Comparison of ENCODE assay signal across 20 mouse cellular contexts in the genomic region with DNA sequence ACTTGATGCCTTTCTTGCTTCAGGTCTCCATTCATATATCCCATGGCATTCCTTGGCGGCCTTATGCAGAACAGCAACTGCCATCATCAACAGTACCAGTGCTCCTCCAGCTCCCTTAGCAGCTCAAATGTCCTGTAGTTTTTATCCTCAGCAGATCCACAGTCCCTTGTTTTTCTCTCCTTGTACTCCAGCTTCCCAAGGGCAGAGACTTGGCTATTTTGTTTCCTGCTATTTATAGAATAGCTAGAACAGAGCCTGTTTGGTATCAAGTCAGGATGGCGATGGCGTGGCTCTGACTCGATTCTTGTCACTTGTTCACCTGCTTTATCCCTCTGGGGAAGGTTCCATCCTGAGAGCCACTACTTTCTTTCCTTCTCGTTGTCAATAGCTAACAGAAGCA. TPM values are rescaled to one million over a fixed set of nuclear protein-coding genes. Genes with fewer than 3 reads are reported as not detected.
DNase-seq lines count a peak whose midpoint lies in the region; ATAC-seq and TF ChIP-seq lines count a peak whose summit lies in the region.
"Had no signal": no experiment of that assay in that cellular context is flagged by ENCODE, and none has a peak within 500 bp of the region (broad histone marks: within the 10 kb centered on the region; RNA-seq: fewer than 3 reads in every experiment).

No protein-coding gene starts in this region.

- H3K4me1 ChIP-seq in heart, embryonic 10.5 days, result peaks cover 35% of the 10 kb centered on the region
- H3K4me1 ChIP-seq in heart, embryonic 15.5 days (replicated peaks), result peaks cover 37% of the 10 kb centered on the region
- H3K4me1 ChIP-seq in kidney, embryonic 15.5 days, result peaks cover 17% of the 10 kb centered on the region

- no peaks in the 10 kb centered on the region for H3K27me3 ChIP-seq in heart, embryonic 10.5 days (ENCODE audit: insufficient read depth, poor library complexity, severe bottlenecking)
- H3K27me3 ChIP-seq in heart, embryonic 15.5 days, result no peaks in the 10 kb centered on the region
- no peaks in the 10 kb centered on the region for H3K27me3 ChIP-seq in kidney, embryonic 15.5 days
- H3K27me3 ChIP-seq: embryonic facial prominence, embryonic 12.5 days; forebrain, embryonic 15.5 days; intestine, embryonic 15.5 days had no signal

- H3K4me2 ChIP-seq in heart, embryonic 15.5 days, result no peak overlapping the region
- H3K4me2 ChIP-seq in kidney, embryonic 15.5 days, result no peak overlapping the region
- H3K4me2 ChIP-seq: embryonic facial prominence, embryonic 12.5 days; forebrain, embryonic 15.5 days; hindbrain, embryonic 14.5 days; intestine, embryonic 15.5 days had no signal

- no peak for TF ChIP-seq CTCF in gastrocnemius, adult 2 months (IDR thresholded peaks at IDR 0.05)
- no peak for TF ChIP-seq CTCF in left cerebral cortex, adult 2 months (IDR thresholded peaks at IDR 0.05)

- H3K9me3 ChIP-seq in heart, embryonic 10.5 days, result no peaks in the 10 kb centered on the region
- no peaks in the 10 kb centered on the region for H3K9me3 ChIP-seq in heart, embryonic 15.5 days (replicated peaks)
- no peaks in the 10 kb centered on the region for H3K9me3 ChIP-seq in kidney, embryonic 15.5 days (replicated peaks)
- H3K9me3 ChIP-seq: embryonic facial prominence, embryonic 12.5 days; forebrain, embryonic 15.5 days; G1E; intestine, embryonic 15.5 days had no signal

- peak overlapping the region; percentile 40 for H3K4me3 ChIP-seq in gastrocnemius, adult 2 months
- no peak overlapping the region for H3K4me3 ChIP-seq in heart, embryonic 10.5 days
- no peak overlapping the region for H3K4me3 ChIP-seq in heart, embryonic 15.5 days
- no peak overlapping the region for H3K4me3 ChIP-seq in left cerebral cortex, adult 2 months
- no peak overlapping the region for H3K4me3 ChIP-seq in kidney, embryonic 15.5 days (replicated peaks)
- H3K4me3 ChIP-seq: embryonic facial prominence, embryonic 12.5 days; forebrain, embryonic 15.5 days; intestine, embryonic 15.5 days had no signal

- H3K9ac ChIP-seq in heart, embryonic 15.5 days, result no peak overlapping the region
- no peak overlapping the region for H3K9ac ChIP-seq in kidney, embryonic 15.5 days
- H3K9ac ChIP-seq: embryonic facial prominence, embryonic 12.5 days; forebrain, embryonic 15.5 days; hindbrain, embryonic 14.5 days; intestine, embryonic 15.5 days had no signal

- 61% methylated on average over 5 of the region's 5 CpGs for WGBS in heart, embryonic 10.5 days
- 61% methylated on average over 5 of the region's 5 CpGs for WGBS in heart, embryonic 15.5 days
- WGBS in kidney, embryonic 15.5 days, result 90% methylated on average over 5 of the region's 5 CpGs

- peak overlapping the region; percentile 77 for H3K27ac ChIP-seq in gastrocnemius, adult 2 months
- peak overlapping the region; percentile 79 for H3K27ac ChIP-seq in heart, embryonic 10.5 days
- peak overlapping the region; percentile 65 for H3K27ac ChIP-seq in heart, embryonic 15.5 days
- H3K27ac ChIP-seq in left cerebral cortex, adult 2 months, result no peak overlapping the region
- no peak overlapping the region for H3K27ac ChIP-seq in kidney, embryonic 15.5 days
- H3K27ac ChIP-seq: embryonic facial prominence, embryonic 12.5 days; forebrain, embryonic 15.5 days; hindbrain, embryonic 14.5 days; intestine, embryonic 15.5 days had no signal

- H3K36me3 ChIP-seq in heart, embryonic 10.5 days, result no peaks in the 10 kb centered on the region
- no peaks in the 10 kb centered on the region for H3K36me3 ChIP-seq in heart, embryonic 15.5 days
- H3K36me3 ChIP-seq in kidney, embryonic 15.5 days, result no peaks in the 10 kb centered on the region
- H3K36me3 ChIP-seq: embryonic facial prominence, embryonic 12.5 days; forebrain, embryonic 15.5 days; G1E; intestine, embryonic 15.5 days had no signal

- intact Hi-C loops in gastrocnemius, adult 2 months (cut with DNase I), result loop anchor here (5.0 kb wide), 1 partner anchor 40 kb away; the partner anchor contains the start of gene Ranbp9
- intact Hi-C loops in gastrocnemius, postnatal 14 days (cut with DNase I; ENCODE audit: low total_unique reads), result no loop called here
- intact Hi-C loops in left cerebral cortex, adult 2 months (cut with DNase I), result no loop called here

- DNase-seq in gastrocnemius, adult 2 months, result no peak
- no peak for DNase-seq in gastrocnemius, postnatal 14 days
- no peak for DNase-seq in heart, embryonic 10.5 days (ENCODE audit: low spot score)
- DNase-seq in heart, adult 9 months (ENCODE audit: low spot score in 2 of 2), result no peak
- DNase-seq in left cerebral cortex, adult 2 months (ENCODE audit: extremely low spot score in 1 of 2, low spot score in 2 of 2), result no peak
- DNase-seq: adrenal gland, adult 8-10 months; B cell, adult 2 months; cerebellum, adult 11-12 months; cerebellum, adult 9-10 months; cerebellum, postnatal 25 days; gastrocnemius, postnatal 10 days; kidney, adult 18-20 months had no signal

- no peak for ATAC-seq in heart, embryonic 15.5 days (replicated peaks; ENCODE audit: insufficient number of reproducible peaks, insufficient read depth, low FRiP score, low read depth)
- no peak for ATAC-seq in kidney, embryonic 15.5 days (replicated peaks; ENCODE audit: low FRiP score)
- ATAC-seq: CD4-positive, CD25-positive, alpha-beta regulatory T cell, adult 4 months; forebrain, embryonic 15.5 days; intestine, embryonic 15.5 days had no signal

RNA-seq across cellular contexts. Expression of gene Mcur1, which starts 38.1 kb away (rescaled TPM):
- total RNA-seq in gastrocnemius, adult 2 months (2021), result 10 to 100 TPM; 30.4 to 36.1 TPM
- 10 to 100 TPM; 21.1 to 21.8 TPM for total RNA-seq in gastrocnemius, postnatal 14 days (2021)
- polyA plus RNA-seq in heart, embryonic 10.5 days (2016; fragmentation: Nextera tagmentation; extraction: Ambion mirVana), result 13.6 and 15.2 TPM in 2 replicates
- polyA plus RNA-seq in heart, embryonic 15.5 days (2015; fragmentation: Nextera tagmentation; extraction: Ambion mirVana), result 17.2 and 17.3 TPM in 2 replicates
- 10 to 100 TPM; 15.8 to 17.8 TPM for total RNA-seq in left cerebral cortex, adult 2 months (2021)
- polyA plus RNA-seq in kidney, embryonic 15.5 days (2015; fragmentation: Nextera tagmentation; extraction: Ambion mirVana), result 20.2 and 21.9 TPM in 2 replicates

RNA-seq across cellular contexts. Expression of gene Ranbp9, which starts 40.9 kb away (rescaled TPM):
- total RNA-seq in gastrocnemius, adult 2 months (2021), result 10 to 100 TPM; 48.6 to 51.2 TPM
- total RNA-seq in gastrocnemius, postnatal 14 days (2021), result 10 to 100 TPM; 33.5 to 36.1 TPM
- polyA plus RNA-seq in heart, embryonic 10.5 days (2016; fragmentation: Nextera tagmentation; extraction: Ambion mirVana), result 6.8 and 11.6 TPM in 2 replicates
- polyA plus RNA-seq in heart, embryonic 15.5 days (2015; fragmentation: Nextera tagmentation; extraction: Ambion mirVana), result 6.5 and 7.7 TPM in 2 replicates
- total RNA-seq in left cerebral cortex, adult 2 months (2021), result 100 to 1,000 TPM; 102 to 105 TPM
- polyA plus RNA-seq in kidney, embryonic 15.5 days (2015; fragmentation: Nextera tagmentation; extraction: Ambion mirVana), result 8.2 and 10.8 TPM in 2 replicates

Comparison
In these comparisons a context has a peak if more than half of its experiments do, and no peak if none do; other contexts are left out.
1. H3K27ac ChIP-seq: peak in gastrocnemius, adult 2 months (single experiment), heart, embryonic 10.5 days (single experiment) and heart, embryonic 15.5 days (single experiment); none in left cerebral cortex, adult 2 months (single experiment) and kidney, embryonic 15.5 days (single experiment).